Comparison of ENCODE assay signal across 25 mouse cellular contexts in genomic region chr8:123330701-123331100, GRCm38 (mm10). TPM values are rescaled to one million over a fixed set of nuclear protein-coding genes. Genes with fewer than 3 reads are reported as not detected.
DNase-seq lines count a peak whose midpoint lies in the region; ATAC-seq and TF ChIP-seq lines count a peak whose summit lies in the region.
"Had no signal": no experiment of that assay in that cellular context is flagged by ENCODE, and none has a peak within 500 bp of the region (broad histone marks: within the 10 kb centered on the region; RNA-seq: fewer than 3 reads in every experiment).

No protein-coding gene starts in this region.

- H3K4me3 ChIP-seq in hindbrain, postnatal 0 days (ENCODE audit: low read length), result no peak overlapping the region
- no peak overlapping the region for H3K4me3 ChIP-seq in hindbrain, embryonic 10.5 days
- no peak overlapping the region for H3K4me3 ChIP-seq in neural tube, embryonic 13.5 days
- H3K4me3 ChIP-seq in neural tube, embryonic 15.5 days (replicated peaks), result no peak overlapping the region
- no peak overlapping the region for H3K4me3 ChIP-seq in forebrain, embryonic 10.5 days
- H3K4me3 ChIP-seq: embryonic facial prominence, embryonic 15.5 days; forebrain, embryonic 12.5 days; heart, adult 2 months; heart, embryonic 13.5 days; hindbrain, embryonic 13.5 days; intestine, embryonic 15.5 days had no signal

- no peaks in the 10 kb centered on the region for H3K36me3 ChIP-seq in hindbrain, postnatal 0 days (ENCODE audit: insufficient read depth, low read length)
- H3K36me3 ChIP-seq in hindbrain, embryonic 10.5 days, result no peaks in the 10 kb centered on the region
- H3K36me3 ChIP-seq in neural tube, embryonic 13.5 days, result no peaks in the 10 kb centered on the region
- H3K36me3 ChIP-seq in neural tube, embryonic 15.5 days, result no peaks in the 10 kb centered on the region
- no peaks in the 10 kb centered on the region for H3K36me3 ChIP-seq in forebrain, embryonic 10.5 days (replicated peaks)
- H3K36me3 ChIP-seq: embryonic facial prominence, embryonic 15.5 days; forebrain, embryonic 12.5 days; G1E; heart, embryonic 13.5 days; hindbrain, embryonic 13.5 days; intestine, embryonic 15.5 days had no signal

- no peak for ATAC-seq in hindbrain, postnatal 0 days
- no peak for ATAC-seq in neural tube, embryonic 13.5 days (ENCODE audit: low read depth)
- ATAC-seq in neural tube, embryonic 15.5 days (ENCODE audit: low FRiP score), result no peak
- ATAC-seq: activated CD4-positive, CD25-positive, alpha-beta regulatory T cell, adult 4 months; CD4-positive, CD25-positive, alpha-beta regulatory T cell, adult 4 months; forebrain, embryonic 16.5 days; intestine, embryonic 15.5 days had no signal

- no peak overlapping the region for H3K4me2 ChIP-seq in hindbrain, postnatal 0 days (ENCODE audit: low read depth, low read length)
- no peak overlapping the region for H3K4me2 ChIP-seq in neural tube, embryonic 13.5 days
- no peak overlapping the region for H3K4me2 ChIP-seq in neural tube, embryonic 15.5 days
- H3K4me2 ChIP-seq: embryonic facial prominence, embryonic 15.5 days; forebrain, embryonic 12.5 days; heart, embryonic 13.5 days; intestine, embryonic 15.5 days had no signal

- no peak for DNase-seq in hindbrain, postnatal 0 days (ENCODE audit: low spot score)
- no peak for DNase-seq in hindbrain, embryonic 10.5 days (ENCODE audit: low spot score)
- no peak for DNase-seq in neural tube, embryonic 10.5 days (ENCODE audit: extremely low spot score, low spot score)
- DNase-seq in Muller cell, postnatal 12 days (ENCODE audit: inconsistent ontology term), result peak; percentile 60
- no peak for DNase-seq in forebrain, embryonic 10.5 days (ENCODE audit: extremely low spot score, low spot score)
- DNase-seq: adrenal gland, postnatal 14 days; B cell, adult 2 months; cerebellum, adult 11-12 months; cerebellum, postnatal 10 days; embryo, embryonic 11 days; gastrocnemius, postnatal 10 days; heart, adult 2 months; heart, postnatal 4 days had no signal

- H3K9ac ChIP-seq in hindbrain, postnatal 0 days (replicated peaks; ENCODE audit: low read length), result no peak overlapping the region
- H3K9ac ChIP-seq in neural tube, embryonic 13.5 days, result no peak overlapping the region; the same call in 1 of the 2 replicates
- no peak overlapping the region for H3K9ac ChIP-seq in neural tube, embryonic 15.5 days (replicated peaks)
- H3K9ac ChIP-seq: embryonic facial prominence, embryonic 15.5 days; forebrain, embryonic 12.5 days; heart, embryonic 13.5 days; intestine, embryonic 15.5 days had no signal

- TF ChIP-seq CTCF in hindbrain, postnatal 0 days (IDR thresholded peaks at IDR 0.05; ENCODE audit: low read depth), result no peak

- 0 out of 2 replicates have a peak overlapping the region, but pooled peaks have one; percentile 95 for H3K27ac ChIP-seq in hindbrain, postnatal 0 days
- no peak overlapping the region for H3K27ac ChIP-seq in hindbrain, embryonic 10.5 days
- 0 out of 2 replicates have a peak overlapping the region, but pooled peaks have one; percentile 96 for H3K27ac ChIP-seq in neural tube, embryonic 13.5 days (replicated peaks)
- 0 out of 2 replicates have a peak overlapping the region, but pooled peaks have one; percentile 5 for H3K27ac ChIP-seq in neural tube, embryonic 15.5 days (replicated peaks)
- no peak overlapping the region for H3K27ac ChIP-seq in forebrain, embryonic 10.5 days
- H3K27ac ChIP-seq: embryonic facial prominence, embryonic 15.5 days; forebrain, embryonic 12.5 days; heart, adult 2 months; heart, embryonic 13.5 days; intestine, embryonic 15.5 days had no signal

- H3K4me1 ChIP-seq in hindbrain, postnatal 0 days (ENCODE audit: insufficient read depth, low read length), result peaks cover 12% of the 10 kb centered on the region
- peaks cover 38% of the 10 kb centered on the region for H3K4me1 ChIP-seq in hindbrain, embryonic 10.5 days (replicated peaks)
- H3K4me1 ChIP-seq in neural tube, embryonic 13.5 days (replicated peaks), result peaks cover 35% of the 10 kb centered on the region
- peaks cover 42% of the 10 kb centered on the region for H3K4me1 ChIP-seq in neural tube, embryonic 15.5 days
- peaks cover 50% of the 10 kb centered on the region for H3K4me1 ChIP-seq in forebrain, embryonic 10.5 days

- H3K27me3 ChIP-seq in hindbrain, postnatal 0 days (ENCODE audit: insufficient read depth, low read length), result no peaks in the 10 kb centered on the region
- peaks cover 22% of the 10 kb centered on the region for H3K27me3 ChIP-seq in hindbrain, embryonic 10.5 days (ENCODE audit: insufficient read depth, poor library complexity, severe bottlenecking)
- H3K27me3 ChIP-seq in neural tube, embryonic 13.5 days, result no peaks in the 10 kb centered on the region
- no peaks in the 10 kb centered on the region for H3K27me3 ChIP-seq in neural tube, embryonic 15.5 days (replicated peaks)
- H3K27me3 ChIP-seq in forebrain, embryonic 10.5 days (ENCODE audit: poor library complexity, severe bottlenecking), result peaks cover 23% of the 10 kb centered on the region
- H3K27me3 ChIP-seq: Patski had no signal

- no peaks in the 10 kb centered on the region for H3K9me3 ChIP-seq in hindbrain, postnatal 0 days (ENCODE audit: low read length)
- no peaks in the 10 kb centered on the region for H3K9me3 ChIP-seq in hindbrain, embryonic 10.5 days
- no peaks in the 10 kb centered on the region for H3K9me3 ChIP-seq in neural tube, embryonic 13.5 days
- H3K9me3 ChIP-seq in neural tube, embryonic 15.5 days (replicated peaks), result no peaks in the 10 kb centered on the region
- H3K9me3 ChIP-seq in forebrain, embryonic 10.5 days, result no peaks in the 10 kb centered on the region
- H3K9me3 ChIP-seq: embryonic facial prominence, embryonic 15.5 days; forebrain, embryonic 12.5 days; G1E; heart, embryonic 13.5 days; hindbrain, embryonic 13.5 days; intestine, embryonic 15.5 days had no signal

- WGBS in hindbrain, postnatal 0 days, result 80% methylated on average over 6 of the region's 6 CpGs
- 83% methylated on average over 6 of the region's 6 CpGs for WGBS in hindbrain, embryonic 10.5 days
- WGBS in neural tube, embryonic 13.5 days, result 83% methylated on average over 6 of the region's 6 CpGs
- WGBS in neural tube, embryonic 15.5 days, result 80% methylated on average over 6 of the region's 6 CpGs
- WGBS in forebrain, embryonic 10.5 days, result 90% methylated on average over 6 of the region's 6 CpGs

RNA-seq across cellular contexts. Expression of gene Spire2, which starts 1.8 kb away (rescaled TPM):
- total RNA-seq in hindbrain, postnatal 0 days (2014; rRNA removed), result 34.0 and 34.5 TPM in 2 replicates
- 24.7 and 25.4 TPM in 2 replicates for polyA plus RNA-seq in hindbrain, postnatal 0 days (2015; fragmentation: Nextera tagmentation; extraction: Ambion mirVana)
- polyA plus RNA-seq in hindbrain, embryonic 10.5 days (2016; fragmentation: Nextera tagmentation; extraction: Ambion mirVana), result 10.8 and 19.5 TPM in 2 replicates
- 35.9 and 40.2 TPM in 2 replicates for polyA plus RNA-seq in neural tube, embryonic 13.5 days (2015; fragmentation: Nextera tagmentation; extraction: Ambion mirVana)
- polyA plus RNA-seq in neural tube, embryonic 15.5 days (2015; fragmentation: Nextera tagmentation; extraction: Ambion mirVana), result 37.9 and 44.0 TPM in 2 replicates
- 6.5 and 6.9 TPM in 2 replicates for polyA plus RNA-seq in forebrain, embryonic 10.5 days (2016; fragmentation: Nextera tagmentation; extraction: Ambion mirVana)
- polyA plus RNA-seq: activated CD4-positive, CD25-positive, alpha-beta regulatory T cell, adult 4 months; CD4-positive, CD25-positive, alpha-beta regulatory T cell, adult 4 months had no signal

RNA-seq across cellular contexts. Expression of gene Fanca, which starts 12.3 kb away (rescaled TPM):
- 9.5 and 13.5 TPM in 2 replicates for total RNA-seq in hindbrain, postnatal 0 days (2014; rRNA removed)
- 5.8 TPM in 2 replicates for polyA plus RNA-seq in hindbrain, postnatal 0 days (2015; fragmentation: Nextera tagmentation; extraction: Ambion mirVana)
- polyA plus RNA-seq in hindbrain, embryonic 10.5 days (2016; fragmentation: Nextera tagmentation; extraction: Ambion mirVana), result 35.3 and 40.9 TPM in 2 replicates
- 9.3 and 11.0 TPM in 2 replicates for polyA plus RNA-seq in neural tube, embryonic 13.5 days (2015; fragmentation: Nextera tagmentation; extraction: Ambion mirVana)
- 6.1 and 9.8 TPM in 2 replicates for polyA plus RNA-seq in neural tube, embryonic 15.5 days (2015; fragmentation: Nextera tagmentation; extraction: Ambion mirVana)
- 49.6 and 52.3 TPM in 2 replicates for polyA plus RNA-seq in forebrain, embryonic 10.5 days (2016; fragmentation: Nextera tagmentation; extraction: Ambion mirVana)

RNA-seq across cellular contexts. Expression of gene Tcf25, which starts 42.9 kb away (rescaled TPM):
- 540 and 551 TPM in 2 replicates for total RNA-seq in hindbrain, postnatal 0 days (2014; rRNA removed)
- 407 and 411 TPM in 2 replicates for polyA plus RNA-seq in hindbrain, postnatal 0 days (2015; fragmentation: Nextera tagmentation; extraction: Ambion mirVana)
- polyA plus RNA-seq in hindbrain, embryonic 10.5 days (2016; fragmentation: Nextera tagmentation; extraction: Ambion mirVana), result 159 and 169 TPM in 2 replicates
- polyA plus RNA-seq in neural tube, embryonic 13.5 days (2015; fragmentation: Nextera tagmentation; extraction: Ambion mirVana), result 317 and 328 TPM in 2 replicates
- 368 and 390 TPM in 2 replicates for polyA plus RNA-seq in neural tube, embryonic 15.5 days (2015; fragmentation: Nextera tagmentation; extraction: Ambion mirVana)
- 146 and 151 TPM in 2 replicates for polyA plus RNA-seq in forebrain, embryonic 10.5 days (2016; fragmentation: Nextera tagmentation; extraction: Ambion mirVana)

Comparison
In these comparisons a context has a peak if more than half of its experiments do, and no peak if none do; other contexts are left out.
1. H3K27ac ChIP-seq: peak in hindbrain, postnatal 0 days (single experiment), neural tube, embryonic 13.5 days (single experiment) and neural tube, embryonic 15.5 days (single experiment); none in hindbrain, embryonic 10.5 days (single experiment) and forebrain, embryonic 10.5 days (single experiment).